Mouse (Mus musculus) C2C12 (cell line): ENCODE data around the gene Zfp831.

Source experiments
- CEBPB ChIP-seq: IDR thresholded peaks from one replicate; pipeline ENCODE4 v1.6.1; 2011; ENCODE audit warnings: low read depth, mild to moderate bottlenecking, control low read depth, moderate library complexity
- CTCF ChIP-seq: IDR thresholded peaks from one replicate; pipeline ENCODE4 v1.5.1; 2011; ENCODE audit not compliant: control insufficient read depth, insufficient read depth, insufficient read length
- FOSL1 ChIP-seq: IDR thresholded peaks from one replicate; pipeline ENCODE4 v1.8.0; 2011; ENCODE audit warnings: mild to moderate bottlenecking, low read length; ENCODE audit not compliant: poor library complexity, insufficient read depth, severe bottlenecking
- MAX ChIP-seq: IDR thresholded peaks from one replicate; pipeline ENCODE4 v1.6.1; 2011; ENCODE audit warnings: mild to moderate bottlenecking, control low read depth
- MYOD1 ChIP-seq: IDR thresholded peaks from one replicate; pipeline ENCODE4 v1.6.1; 2011; ENCODE audit warnings: low read depth; ENCODE audit not compliant: control insufficient read depth, insufficient read length
- MYOG ChIP-seq: IDR thresholded peaks from one replicate; pipeline ENCODE4 v1.6.1; 2011; ENCODE audit not compliant: control insufficient read depth, insufficient read length; ENCODE audit errors: extremely low read depth
- USF1 ChIP-seq: IDR thresholded peaks from one replicate; pipeline ENCODE4 v1.6.1; 2011; ENCODE audit warnings: low read depth, mild to moderate bottlenecking, control low read depth, moderate library complexity

GRCm38 (mm10) chr2:174674287-174675045, 31.1 kb downstream of the Zfp831 start:
- TF ChIP-seq CEBPB (no peak), MAX (no peak), CTCF (no peak), MYOG (no peak), MYOD1 (no peak), USF1 (no peak), FOSL1 (no peak)
